Mouse (Mus musculus) retina, postnatal 1 day (tissue): Measurements from ENCODE around the gene Lonp2.

Source experiments
- DNase-seq: peaks from one replicate; pipeline ENCODE4 v3.0.0-alpha.2; 2012

Gene Lonp2

DNA sequence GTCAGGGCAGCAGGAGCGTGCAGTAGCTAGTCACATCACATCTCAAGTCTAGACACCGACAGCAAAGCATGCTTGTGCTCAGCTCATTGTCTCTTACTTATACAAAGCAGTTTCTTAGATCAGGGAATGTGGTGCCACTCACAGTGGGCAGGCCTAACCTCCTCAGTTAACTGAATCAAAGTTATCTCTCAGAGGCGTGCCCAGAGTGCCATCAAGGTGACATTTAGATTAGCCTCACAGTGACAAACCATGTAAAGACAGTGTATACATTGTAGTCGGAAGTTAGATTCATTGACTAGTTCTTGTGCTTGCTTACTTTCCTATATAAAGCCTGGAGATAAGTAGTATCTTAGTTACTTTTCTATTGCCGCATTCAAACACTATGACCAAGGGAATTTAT lies 6.4 kb downstream of the Lonp2 start:
- no peak for DNase-seq

DNA sequence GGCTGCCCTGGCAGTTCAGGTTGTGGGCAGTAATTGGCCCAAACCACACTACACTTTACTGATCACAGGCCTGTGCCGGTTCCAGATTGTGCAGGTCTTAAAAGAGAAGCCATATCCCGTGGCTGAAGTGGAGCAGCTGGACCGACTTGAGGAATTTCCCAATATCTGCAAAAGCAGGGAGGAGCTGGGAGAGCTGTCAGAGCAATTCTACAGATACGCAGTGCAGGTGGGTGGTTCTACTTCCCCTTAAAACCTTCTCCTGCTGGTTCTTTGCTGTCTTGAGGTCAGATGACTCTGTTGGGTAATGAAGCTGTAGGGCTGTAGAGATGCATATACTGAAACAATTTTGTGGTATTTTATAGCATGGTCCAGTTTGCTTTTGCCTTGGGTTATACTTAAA lies 7.6 kb downstream of the Lonp2 start:
- DNase-seq, result no peak

DNA sequence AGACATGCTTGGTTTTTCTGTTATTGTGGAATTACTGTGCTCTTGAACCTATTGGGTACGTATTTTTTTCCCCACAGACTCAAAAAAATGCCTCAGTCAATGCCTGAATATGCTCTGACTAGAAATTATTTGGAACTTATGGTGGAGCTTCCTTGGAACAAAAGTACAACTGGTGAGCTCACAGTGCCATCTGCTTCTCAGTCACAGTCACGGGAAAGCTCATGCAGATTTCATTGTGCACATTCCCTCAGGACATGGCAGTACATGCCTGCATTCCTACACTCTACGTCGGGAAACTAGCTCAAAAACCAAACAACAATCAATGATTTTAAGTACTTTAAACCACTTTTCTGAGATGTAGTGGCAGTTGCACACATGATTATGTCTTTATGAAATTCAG lies 14.0 kb downstream of the Lonp2 start:
- DNase-seq, result no peak

DNA sequence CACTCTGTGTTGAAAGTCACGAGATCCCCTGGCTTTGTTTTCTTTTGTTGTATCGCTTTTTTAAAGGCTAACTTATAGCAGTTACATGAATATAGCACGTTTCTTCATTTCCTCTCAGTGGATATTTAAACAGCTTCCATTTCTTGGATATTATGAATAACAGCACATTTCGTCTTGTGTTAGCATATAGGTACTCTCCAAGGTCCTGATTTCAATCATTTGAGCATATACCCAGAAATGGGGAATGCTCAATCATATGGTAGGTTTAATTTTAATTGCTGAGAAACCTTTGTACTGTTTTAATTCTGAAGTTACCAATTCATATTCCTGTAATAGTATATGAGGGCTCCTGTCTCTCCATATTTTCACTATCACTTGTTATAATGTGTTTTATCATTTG lies 15.1 kb downstream of the Lonp2 start:
- DNase-seq, result no peak

DNA sequence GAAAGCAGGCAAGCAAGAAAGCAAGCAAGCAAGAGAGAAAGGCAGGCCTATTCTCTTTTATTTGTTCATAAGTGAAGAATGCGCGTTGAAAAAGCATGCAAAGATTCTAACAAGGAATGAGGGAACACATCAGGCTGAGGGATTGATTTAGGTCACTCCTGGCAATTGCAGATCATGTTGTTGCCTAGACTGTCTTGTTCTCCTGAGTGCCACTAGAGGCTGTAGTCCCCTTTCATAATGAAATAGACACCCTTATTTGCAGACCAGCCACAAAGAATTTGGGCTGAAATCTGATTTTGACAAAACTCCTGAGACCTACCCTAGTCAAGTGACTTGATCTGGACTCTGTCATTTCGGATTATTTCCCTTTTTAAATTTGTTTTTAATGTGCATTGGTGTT lies 18.8 kb downstream of the Lonp2 start:
- no peak for DNase-seq

DNA sequence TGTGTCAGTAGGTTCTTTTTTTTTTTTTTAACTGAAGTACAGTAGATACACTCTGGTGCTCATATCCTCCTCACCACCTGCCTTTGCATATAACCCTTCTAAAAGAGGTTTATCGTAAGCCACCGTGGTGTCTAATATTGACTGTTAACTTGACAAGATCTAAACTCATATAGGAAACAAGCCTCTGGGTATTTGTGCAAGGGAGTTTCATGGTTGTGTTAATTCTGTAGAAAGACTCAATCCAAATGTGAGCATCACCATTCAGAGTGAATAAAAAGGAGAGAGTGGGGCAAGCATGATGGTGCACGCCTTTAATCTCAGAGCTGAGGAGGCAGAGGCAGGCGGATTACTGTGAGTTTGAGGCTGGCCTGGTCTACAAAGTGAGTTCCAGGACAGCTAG lies 20.8 kb downstream of the Lonp2 start:
- DNase-seq, result no peak

DNA sequence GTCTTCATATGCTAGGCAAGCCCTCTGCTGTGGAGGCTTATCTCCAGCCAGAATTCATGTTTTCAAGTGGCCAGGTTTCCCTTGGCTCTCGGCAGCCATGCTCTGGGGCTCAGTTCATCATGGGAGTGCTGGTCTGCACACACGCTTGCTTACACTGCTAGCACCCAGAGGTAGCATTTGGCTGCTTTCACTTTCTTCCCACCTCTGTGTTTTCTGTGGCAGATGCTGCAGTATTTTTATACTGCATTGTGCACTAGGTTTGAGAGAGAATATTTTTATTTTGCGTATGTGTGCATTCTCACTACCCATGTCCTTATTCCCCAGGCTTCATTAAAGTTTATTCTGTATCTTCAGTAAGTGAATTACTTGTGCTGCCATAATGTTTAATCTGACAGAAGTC lies 23.9 kb downstream of the Lonp2 start:
- no peak for DNase-seq

DNA sequence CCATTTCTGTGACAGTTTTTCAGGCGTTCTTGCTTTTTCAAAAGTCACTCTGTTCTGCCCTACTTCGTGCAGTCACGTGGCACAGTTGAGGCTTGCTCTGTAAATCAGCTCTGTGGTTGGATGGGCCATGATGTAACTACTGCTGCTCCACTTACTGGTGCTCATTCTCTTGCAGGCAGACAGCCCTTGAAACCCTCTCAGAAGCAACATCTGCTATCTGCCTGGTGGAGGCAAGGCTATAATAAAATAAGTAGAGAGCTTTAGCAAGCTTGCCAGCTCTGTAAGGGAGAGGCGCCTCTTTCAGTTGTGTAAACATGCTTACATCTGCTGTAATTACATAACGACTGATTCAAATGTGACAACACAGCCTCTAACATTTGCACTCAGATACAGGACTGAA lies 27.6 kb downstream of the Lonp2 start:
- DNase-seq, result no peak

DNA sequence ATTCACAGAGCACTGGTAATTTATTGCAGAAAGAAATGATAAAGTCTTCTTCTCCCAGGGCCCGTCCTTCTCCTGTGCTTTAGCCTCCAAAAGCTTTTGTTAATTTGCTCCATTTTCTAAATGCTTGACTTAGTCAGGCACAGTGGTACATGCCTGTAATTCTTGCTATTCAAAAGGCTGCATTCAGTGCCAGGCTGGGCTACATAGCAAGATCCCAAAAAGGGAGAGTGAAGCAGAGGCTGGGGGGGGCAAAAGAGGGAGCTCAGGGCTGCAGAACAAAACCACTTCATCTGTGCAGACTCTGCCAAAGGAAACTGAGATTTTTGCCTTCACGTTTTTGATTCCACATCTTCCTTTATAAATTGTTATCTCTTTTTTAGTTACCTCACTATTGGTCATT lies 28.7 kb downstream of the Lonp2 start:
- no peak for DNase-seq

DNA sequence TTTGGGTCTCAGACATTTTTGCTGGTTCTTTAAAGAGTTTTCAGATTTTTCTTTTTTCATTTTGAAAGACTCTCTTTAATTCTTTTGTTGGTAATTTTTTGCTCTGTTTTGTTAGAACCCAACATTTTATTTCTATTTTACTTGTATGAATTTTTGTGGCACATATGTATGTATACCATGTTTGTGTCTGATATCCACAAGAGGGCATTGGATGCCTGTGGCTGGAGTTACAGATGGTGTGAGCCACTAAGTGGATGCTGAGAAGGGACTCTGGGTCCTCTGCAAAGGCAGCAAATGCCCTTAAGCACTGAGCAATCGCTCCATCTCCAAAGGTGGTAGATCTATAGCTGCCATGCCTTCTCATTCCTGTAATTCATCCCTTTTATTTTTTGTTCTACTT lies 30.7 kb downstream of the Lonp2 start:
- peak; percentile 2 for DNase-seq

DNA sequence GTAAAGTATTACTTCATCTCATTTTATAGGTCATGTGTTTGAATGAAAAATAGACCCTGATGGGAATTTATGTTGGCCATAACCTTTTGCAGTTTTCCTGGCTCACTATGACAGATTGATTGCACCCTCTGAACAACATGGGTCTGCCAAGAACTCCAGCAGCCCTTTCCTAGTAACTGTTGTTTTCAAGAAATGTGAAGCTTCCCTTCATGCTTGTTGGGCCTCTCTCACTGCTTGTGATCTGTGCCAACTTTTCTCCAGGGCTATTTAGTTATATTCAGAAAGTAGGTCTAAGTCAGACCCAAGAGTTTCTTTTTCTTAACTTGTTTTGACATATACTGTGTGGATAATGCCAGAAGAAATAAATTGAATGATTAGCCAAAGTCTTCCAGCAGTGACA lies 44.9 kb downstream of the Lonp2 start:
- no peak for DNase-seq

DNA sequence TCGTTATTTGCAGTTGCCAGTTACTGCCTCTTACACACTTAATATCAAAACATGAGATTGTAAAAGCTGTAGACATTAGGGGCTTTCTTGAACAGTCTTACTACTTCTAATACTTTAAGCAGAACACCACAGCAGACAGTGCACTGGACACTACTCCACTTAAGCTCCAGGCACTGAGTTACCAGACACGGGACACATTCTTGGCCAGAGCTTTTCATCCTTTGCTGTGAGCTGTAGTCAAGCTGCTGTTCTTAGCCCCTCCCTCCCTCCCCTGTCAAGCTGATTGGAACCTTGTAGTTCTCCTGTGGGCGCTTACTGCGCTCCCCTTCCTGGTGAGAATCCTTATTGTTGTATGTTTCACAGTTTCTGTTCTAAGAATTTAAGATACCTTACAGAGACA lies 45.4 kb downstream of the Lonp2 start:
- no peak for DNase-seq

DNA sequence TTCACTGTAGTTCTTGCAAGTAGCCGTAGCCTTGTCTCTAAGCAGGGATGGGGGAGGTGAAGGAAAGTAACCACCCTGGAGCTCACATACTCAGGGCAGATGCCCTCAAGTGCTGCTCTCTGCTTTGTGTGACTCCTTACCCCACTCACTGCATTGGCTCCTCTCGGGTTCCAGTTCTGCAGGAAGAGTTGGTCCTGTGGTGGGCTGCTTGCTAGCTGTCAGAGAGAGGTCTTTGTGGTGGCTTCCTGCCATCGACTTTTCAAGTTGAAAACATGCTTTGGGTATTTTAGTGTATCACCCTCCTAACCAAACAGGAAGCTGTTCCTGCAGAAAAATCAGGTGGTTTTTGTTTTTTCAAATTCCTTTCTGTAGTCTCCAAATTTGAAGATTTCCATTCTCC lies 62.8 kb downstream of the Lonp2 start:
- no peak for DNase-seq

DNA sequence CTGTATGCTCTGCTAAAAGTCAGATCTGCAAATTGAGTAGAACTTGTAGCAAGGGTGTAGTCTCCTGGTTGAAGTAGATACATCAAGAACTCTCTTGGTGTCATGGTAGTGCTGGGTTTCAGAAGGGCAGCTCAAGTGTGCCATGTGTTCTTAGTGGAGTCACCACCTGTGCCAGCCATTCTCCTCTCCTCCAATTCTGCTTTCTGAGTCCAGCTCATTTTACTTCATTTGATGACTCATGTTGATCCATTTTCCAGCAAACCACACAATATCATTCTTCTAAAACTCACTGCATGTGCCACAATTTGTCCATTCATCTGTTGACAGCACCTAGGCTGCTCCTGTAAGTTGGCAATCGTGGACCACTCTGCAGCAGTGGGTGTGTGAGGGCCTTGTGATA lies 68.3 kb downstream of the Lonp2 start:
- DNase-seq, result no peak

DNA sequence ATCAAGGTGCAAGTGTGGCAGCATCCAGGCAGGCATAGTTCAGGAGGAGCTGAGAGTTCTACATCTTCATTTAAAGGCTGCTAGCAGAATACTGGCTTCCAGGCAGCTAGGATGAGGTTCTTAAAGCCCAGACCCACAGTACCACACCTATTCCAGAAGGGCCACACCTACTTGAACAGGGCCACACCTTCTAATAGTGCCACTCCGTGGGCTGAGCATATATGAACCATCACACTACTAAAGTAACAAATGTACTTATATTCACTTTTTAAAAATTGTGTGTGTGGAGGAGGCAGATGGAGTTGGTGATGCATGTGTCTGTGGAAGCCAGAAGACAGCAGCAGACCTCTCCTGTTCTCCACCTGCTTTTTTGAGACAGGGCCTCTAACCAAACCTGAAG lies 70.2 kb downstream of the Lonp2 start:
- DNase-seq, result no peak

DNA sequence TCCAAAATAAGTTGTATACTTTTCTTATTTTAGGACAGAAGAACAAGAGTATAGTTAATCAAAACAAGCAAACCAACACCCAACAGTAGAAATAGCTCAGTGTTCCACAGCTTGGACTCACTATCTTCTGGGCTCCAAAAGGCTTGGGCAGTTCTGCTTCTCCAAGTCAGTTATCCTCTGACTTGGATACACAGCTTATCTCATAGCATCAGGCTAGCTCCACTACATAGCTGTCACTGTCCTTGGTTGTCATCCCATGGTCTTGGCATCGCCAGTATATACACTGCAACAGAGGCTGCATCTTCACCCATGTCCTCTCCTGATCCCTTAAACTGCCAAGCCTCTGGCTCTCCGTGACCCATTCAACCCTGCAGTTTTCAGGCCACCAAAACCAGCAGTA lies 71.9 kb downstream of the Lonp2 start:
- DNase-seq, result no peak

DNA sequence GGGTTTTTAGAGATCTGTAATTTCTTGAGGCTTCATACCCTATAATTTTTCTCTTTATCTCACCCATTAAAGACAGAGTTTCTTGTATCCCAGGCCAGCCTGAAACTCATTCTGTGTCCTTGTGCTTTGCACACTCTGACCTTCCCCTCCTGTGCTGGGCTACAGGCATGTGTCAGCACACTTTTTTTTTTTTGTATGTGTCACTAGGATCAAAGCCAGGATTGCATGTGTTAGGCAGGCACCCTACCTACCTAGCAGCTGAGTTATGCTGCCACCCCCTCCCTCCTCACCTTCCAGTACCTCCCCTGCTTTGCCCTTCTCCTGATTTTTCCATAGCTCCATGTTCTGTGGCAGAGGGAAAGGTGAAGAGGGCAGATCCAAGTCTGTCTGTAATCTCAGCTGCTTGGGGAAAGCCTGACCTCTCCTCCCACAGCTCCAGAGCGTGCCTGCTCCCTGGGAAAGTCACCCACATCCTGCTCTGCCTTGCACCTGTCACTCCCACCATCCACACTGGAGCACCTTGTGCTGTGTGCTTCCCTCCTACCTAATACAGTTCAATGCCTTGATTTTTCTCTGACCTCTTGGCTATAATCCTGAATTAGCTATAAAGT lies 75.1 kb downstream of the Lonp2 start:
- DNase-seq, result no peak

DNA sequence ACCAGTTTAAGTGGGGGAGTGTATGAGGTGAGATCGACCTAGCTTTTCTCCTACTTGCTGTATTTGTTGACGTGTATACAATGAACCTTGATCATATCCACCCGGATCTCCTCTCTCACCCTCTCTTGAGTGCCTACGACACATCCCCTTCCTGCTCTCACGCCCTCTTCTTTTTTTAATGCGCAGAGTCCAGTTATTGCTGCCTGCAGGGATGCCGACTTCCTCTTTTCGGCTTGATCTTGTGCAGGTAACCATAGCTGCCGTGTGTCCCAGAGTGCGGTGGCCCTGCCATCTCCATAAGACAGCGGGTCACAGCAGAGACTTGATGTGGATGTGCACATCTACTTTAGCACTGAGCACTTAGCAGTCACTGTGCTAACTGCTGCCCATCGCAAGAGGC lies 75.6 kb downstream of the Lonp2 start:
- DNase-seq, result no peak

DNA sequence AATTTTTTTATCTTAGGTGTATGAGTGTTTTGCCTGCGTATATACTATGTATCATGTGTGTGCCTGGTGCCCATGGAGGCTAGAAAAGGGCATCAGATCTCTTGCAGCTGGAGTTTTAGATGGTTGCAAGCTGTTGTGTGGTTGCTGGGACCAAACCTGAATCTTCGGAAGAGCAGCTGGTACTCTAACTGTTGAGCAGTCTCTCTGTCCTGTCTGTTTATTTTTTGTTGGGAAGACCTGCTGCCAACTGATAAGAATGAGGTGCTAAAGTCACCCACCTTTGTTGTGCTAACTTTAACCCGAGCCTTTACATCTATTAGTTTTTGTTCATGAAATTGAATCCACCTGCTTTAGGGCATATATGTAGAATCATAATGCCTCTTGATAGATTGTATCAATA lies 78.6 kb downstream of the Lonp2 start:
- no peak for DNase-seq

DNA sequence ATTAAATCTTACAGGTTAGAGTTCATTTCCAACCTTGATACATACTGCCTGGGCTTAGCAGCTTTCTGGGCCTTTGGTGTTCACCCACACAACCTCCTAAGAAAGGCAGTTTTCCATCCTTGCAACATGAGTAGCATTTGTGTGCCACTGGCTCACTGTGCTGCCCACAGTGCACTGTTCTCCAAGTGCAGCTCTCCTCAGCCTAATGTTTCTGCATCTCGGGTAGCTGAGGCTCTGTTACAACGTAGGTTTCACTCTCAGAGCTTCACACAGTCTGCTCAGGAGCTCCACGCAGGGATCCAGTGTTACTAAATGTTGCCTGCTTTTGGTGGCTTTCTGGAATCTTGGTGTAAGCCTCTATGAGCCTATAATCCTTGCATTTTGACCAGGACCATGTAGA lies 81.5 kb downstream of the Lonp2 start:
- DNase-seq, result no peak

DNA sequence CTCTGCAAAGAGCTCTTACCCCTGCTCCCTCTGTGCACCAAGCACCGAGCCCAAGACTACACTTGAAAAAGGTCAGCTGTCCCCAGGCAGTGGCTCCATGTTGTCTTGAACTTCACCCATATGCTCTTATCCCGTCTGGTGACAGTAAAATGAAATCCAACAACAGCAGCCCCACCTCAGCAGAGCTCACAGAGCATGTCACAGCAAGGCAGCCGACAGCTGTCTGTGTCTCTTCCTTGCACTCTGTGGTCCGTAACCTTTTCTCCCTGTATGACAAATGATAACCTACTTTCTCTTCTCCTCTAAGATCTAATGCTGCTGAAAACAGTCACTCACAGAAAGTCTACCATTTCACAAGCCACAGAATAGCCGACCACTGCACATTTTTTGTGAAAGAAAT lies 82.9 kb downstream of the Lonp2 start:
- no peak for DNase-seq

DNA sequence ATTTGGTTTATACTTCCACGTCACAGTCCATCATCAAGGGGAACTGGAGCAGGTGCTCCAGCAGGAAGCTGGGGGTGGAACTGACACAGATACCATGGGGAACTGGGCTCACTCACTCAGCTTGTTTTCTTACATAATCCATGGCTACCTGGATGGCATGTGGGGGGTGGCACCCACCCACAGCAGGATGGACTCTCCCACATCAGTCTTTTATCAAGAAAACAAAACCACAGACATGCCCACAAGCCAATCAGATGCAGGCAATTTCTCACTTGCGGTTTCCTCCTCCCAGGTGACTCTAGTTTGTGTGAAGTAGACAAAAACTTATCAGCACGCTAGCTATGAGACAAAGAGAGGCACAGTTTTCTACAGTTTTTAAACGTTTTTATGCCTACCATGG lies 84.0 kb downstream of the Lonp2 start:
- no peak for DNase-seq

DNA sequence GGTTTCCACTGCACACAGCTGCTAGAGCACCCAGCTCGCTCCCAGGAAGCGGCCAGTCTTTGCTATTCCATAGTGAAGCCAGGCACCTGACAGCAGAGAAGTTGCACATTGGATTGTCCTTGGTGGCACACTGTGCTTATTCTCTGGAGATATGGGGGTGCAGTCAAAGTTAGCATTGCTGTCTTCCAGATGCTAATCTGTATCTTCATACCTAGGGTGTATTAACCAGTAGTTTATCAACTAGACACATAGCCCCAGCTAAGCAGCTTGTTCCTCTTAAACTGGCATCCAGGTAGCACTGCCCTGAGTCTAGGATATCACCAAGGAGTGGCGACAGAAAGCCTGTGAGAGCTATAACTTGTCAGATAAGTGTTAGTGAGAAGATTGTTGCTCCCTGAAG lies 88.8 kb downstream of the Lonp2 start:
- no peak for DNase-seq

DNA sequence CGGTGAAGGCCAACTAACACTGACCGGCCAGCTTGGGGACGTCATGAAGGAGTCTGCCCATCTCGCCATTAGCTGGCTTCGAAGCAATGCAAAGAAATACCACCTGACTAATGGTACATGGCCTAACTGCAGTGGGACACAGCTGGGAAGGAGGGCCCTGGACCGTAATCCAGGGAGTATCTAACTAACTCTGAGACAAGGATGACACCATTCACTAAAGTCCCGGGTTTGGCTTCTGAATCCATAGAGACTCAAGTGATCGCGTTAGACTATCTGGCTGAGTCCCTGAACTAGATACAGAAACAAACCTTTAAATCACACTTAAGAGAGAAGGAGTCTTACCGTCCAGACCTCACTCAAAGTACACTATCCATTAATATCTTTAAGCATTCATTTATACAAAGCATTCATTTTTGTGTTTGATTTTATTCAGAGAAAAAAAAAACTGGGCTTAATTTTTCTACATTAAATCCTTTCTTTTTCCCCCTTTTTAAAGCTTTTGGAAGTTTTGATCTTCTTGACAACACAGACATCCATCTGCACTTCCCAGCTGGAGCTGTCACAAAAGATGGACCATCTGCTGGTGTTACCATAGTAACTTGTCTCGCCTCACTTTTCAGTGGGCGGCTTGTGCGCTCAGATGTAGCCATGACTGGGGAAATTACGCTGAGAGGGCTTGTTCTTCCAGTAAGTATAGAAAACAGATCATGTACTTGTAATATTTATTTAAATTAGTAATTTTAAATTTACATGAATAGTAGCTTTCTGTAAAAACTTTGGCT lies 89.8 kb downstream of the Lonp2 start:
- peak; percentile 78 for DNase-seq

DNA sequence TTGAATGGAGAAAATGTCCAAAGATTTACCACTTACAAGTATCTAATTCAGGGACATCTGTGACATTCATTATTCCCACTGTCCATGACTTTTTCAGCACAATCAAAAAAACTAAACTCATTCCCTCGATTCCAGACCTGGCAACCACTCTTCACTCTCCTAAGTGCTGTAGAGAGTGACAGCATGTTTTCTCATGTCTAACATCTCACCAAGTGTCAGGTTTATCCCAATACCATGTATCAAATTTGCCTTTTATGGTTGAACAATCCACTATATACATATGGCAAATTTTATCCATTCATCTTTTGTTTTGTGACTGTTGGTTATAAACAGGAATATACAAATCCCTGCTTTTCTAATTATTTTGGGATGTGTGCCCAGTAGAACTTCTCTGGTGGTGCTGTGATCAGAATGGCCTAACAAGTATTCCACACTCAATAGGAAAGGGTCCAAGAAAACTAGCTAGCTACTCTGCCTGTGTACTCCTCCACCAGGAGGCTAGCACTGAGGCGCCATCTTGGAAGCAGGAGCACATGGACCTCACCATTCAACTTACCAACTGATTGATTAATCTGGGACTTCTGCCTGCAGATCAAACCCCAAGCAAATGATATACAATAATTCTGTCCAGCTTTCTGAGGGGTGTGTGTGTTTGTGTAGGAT lies 94.6 kb downstream of the Lonp2 start:
- no peak for DNase-seq
